In genomic region chr10:86776281-86776680, GRCm38 (mm10) we compare ENCODE assay signal across 27 mouse cellular contexts. TPM values are rescaled to one million over a fixed set of nuclear protein-coding genes. Genes with fewer than 3 reads are reported as not detected.
DNase-seq lines count a peak whose midpoint lies in the region; ATAC-seq and TF ChIP-seq lines count a peak whose summit lies in the region.
"Had no signal": no experiment of that assay in that cellular context is flagged by ENCODE, and none has a peak within 500 bp of the region (broad histone marks: within the 10 kb centered on the region; RNA-seq: fewer than 3 reads in every experiment).

No protein-coding gene starts in this region.

- H3K36me3 ChIP-seq in heart, postnatal 0 days (replicated peaks; ENCODE audit: control insufficient read depth, insufficient read depth, low read length): no peaks in the 10 kb centered on the region
- H3K36me3 ChIP-seq: forebrain, embryonic 10.5 days; midbrain, embryonic 10.5 days had no signal

- H3K4me3 ChIP-seq in heart, postnatal 0 days (ENCODE audit: low read depth, low read length): no peak overlapping the region
- H3K4me3 ChIP-seq: forebrain, embryonic 10.5 days; left cerebral cortex, adult 2 months; midbrain, embryonic 10.5 days had no signal

- no peak for ATAC-seq in heart, postnatal 0 days (ENCODE audit: insufficient read depth, low read depth)
- ATAC-seq: intestine, embryonic 16.5 days had no signal

- WGBS in heart, postnatal 0 days: 65% methylated on average over 9 of the region's 9 CpGs

- no peaks in the 10 kb centered on the region for H3K27me3 ChIP-seq in heart, postnatal 0 days (ENCODE audit: control insufficient read depth, insufficient read depth, low read length)

- no peak for TF ChIP-seq CTCF in heart, postnatal 0 days (IDR thresholded peaks at IDR 0.05; ENCODE audit: low read depth)

- TF ChIP-seq EP300 in heart, postnatal 0 days (IDR thresholded peaks at IDR 0.05; ENCODE audit: low read depth): no peak

- DNase-seq in adrenal gland, postnatal 14 days: peak; percentile 22
- DNase-seq in adrenal gland, adult 18-20 months (ENCODE audit: low spot score in 2 of 2): no peak
- DNase-seq in heart, postnatal 0 days (ENCODE audit: low spot score): peak; percentile 6
- no peak for DNase-seq in heart, postnatal 36 days
- DNase-seq in kidney, postnatal 14 days: peak; percentile 14
- DNase-seq in kidney, adult 8-10 months: no peak
- peak; percentile 18 for DNase-seq in urinary bladder, postnatal 14 days (ENCODE audit: low spot score)
- DNase-seq in urinary bladder, adult 18-20 months (ENCODE audit: low spot score in 2 of 2): no peak
- DNase-seq: adrenal gland, adult 8-10 months; cerebellum, postnatal 10 days; layer of hippocampus, adult 9-11 months; left cerebral cortex, postnatal 4 days; lung, adult 2 months; lung, postnatal 4 days; retina, postnatal 1 day; right cerebral cortex, postnatal 4 days; thymus, adult 18-20 months had no signal

- no peak overlapping the region for H3K4me2 ChIP-seq in heart, postnatal 0 days (ENCODE audit: low read depth, low read length)
- H3K4me2 ChIP-seq: hindbrain, embryonic 14.5 days; liver, embryonic 11.5 days had no signal

- H3K9ac ChIP-seq in heart, postnatal 0 days (replicated peaks; ENCODE audit: low read depth, low read length): no peak overlapping the region
- H3K9ac ChIP-seq: hindbrain, embryonic 14.5 days had no signal

- peak overlapping the region; percentile 28; the same call in 1 of the 2 replicates for H3K27ac ChIP-seq in heart, postnatal 0 days (ENCODE audit: low read depth)
- H3K27ac ChIP-seq: forebrain, embryonic 10.5 days; hindbrain, embryonic 14.5 days; left cerebral cortex, adult 2 months; midbrain, embryonic 10.5 days had no signal

- H3K9me3 ChIP-seq in heart, postnatal 0 days (replicated peaks; ENCODE audit: control insufficient read depth, low read length): no peaks in the 10 kb centered on the region
- H3K9me3 ChIP-seq: forebrain, embryonic 10.5 days; midbrain, embryonic 10.5 days had no signal

- H3K4me1 ChIP-seq in heart, postnatal 0 days (ENCODE audit: control insufficient read depth, insufficient read depth): peaks cover 27% of the 10 kb centered on the region

- intact Hi-C loops in heart, postnatal 36 days (cut with DNase I): no loop called here

RNA-seq across cellular contexts. Expression of gene Nt5dc3, which starts 2.5 kb away (rescaled TPM):
- total RNA-seq in adrenal gland, postnatal 14 days (2021): 23.2 and 25.1 TPM in 2 replicates
- 10 to 100 TPM; 39.3 to 46.3 TPM for total RNA-seq in adrenal gland, adult 18-20 months (2021)
- 22.4 and 31.8 TPM in 2 replicates for total RNA-seq in heart, postnatal 0 days (2014; rRNA removed; ENCODE audit: low replicate concordance)
- 3.4 and 4.2 TPM in 2 replicates for polyA plus RNA-seq in heart, postnatal 0 days (2015; fragmentation: Nextera tagmentation; extraction: Ambion mirVana)
- 10 to 100 TPM; 30.8 to 38.3 TPM for total RNA-seq in heart, postnatal 36 days (2021)

RNA-seq across cellular contexts. Expression of gene Gm49358, which starts 12.5 kb away (rescaled TPM):
- 8.3 and 9.8 TPM in 2 replicates for total RNA-seq in adrenal gland, postnatal 14 days (2021)
- total RNA-seq in adrenal gland, adult 18-20 months (2021): 10 to 100 TPM; 12.4 to 15.9 TPM
- 11.4 and 36.1 TPM in 2 replicates for total RNA-seq in heart, postnatal 0 days (2014; rRNA removed; ENCODE audit: low replicate concordance)
- polyA plus RNA-seq in heart, postnatal 0 days (2015; fragmentation: Nextera tagmentation; extraction: Ambion mirVana): not detected in 2 replicates
- total RNA-seq in heart, postnatal 36 days (2021): 10 to 100 TPM; 10.3 to 14.5 TPM
- total RNA-seq: granulocyte monocyte progenitor cell, adult 5-6 weeks; monocyte, adult 5-6 weeks had no signal
- polyA plus RNA-seq: forebrain, embryonic 10.5 days; intestine, embryonic 16.5 days; liver, embryonic 11.5 days; lung, adult 2 months; midbrain, embryonic 10.5 days; neural tube, embryonic 11.5 days; urinary bladder, adult 2 months had no signal

Comparison
In these comparisons a context has a peak if more than half of its experiments do, and no peak if none do; other contexts are left out.
1. DNase-seq: peak in adrenal gland, postnatal 14 days (single experiment), heart, postnatal 0 days (single experiment), kidney, postnatal 14 days (single experiment) and urinary bladder, postnatal 14 days (single experiment); none in adrenal gland, adult 18-20 months (0 of 2), heart, postnatal 36 days (0 of 2), kidney, adult 8-10 months (0 of 2) and urinary bladder, adult 18-20 months (0 of 2).